Mouse (Mus musculus): ENCODE data around the gene Prcd.

DNA sequence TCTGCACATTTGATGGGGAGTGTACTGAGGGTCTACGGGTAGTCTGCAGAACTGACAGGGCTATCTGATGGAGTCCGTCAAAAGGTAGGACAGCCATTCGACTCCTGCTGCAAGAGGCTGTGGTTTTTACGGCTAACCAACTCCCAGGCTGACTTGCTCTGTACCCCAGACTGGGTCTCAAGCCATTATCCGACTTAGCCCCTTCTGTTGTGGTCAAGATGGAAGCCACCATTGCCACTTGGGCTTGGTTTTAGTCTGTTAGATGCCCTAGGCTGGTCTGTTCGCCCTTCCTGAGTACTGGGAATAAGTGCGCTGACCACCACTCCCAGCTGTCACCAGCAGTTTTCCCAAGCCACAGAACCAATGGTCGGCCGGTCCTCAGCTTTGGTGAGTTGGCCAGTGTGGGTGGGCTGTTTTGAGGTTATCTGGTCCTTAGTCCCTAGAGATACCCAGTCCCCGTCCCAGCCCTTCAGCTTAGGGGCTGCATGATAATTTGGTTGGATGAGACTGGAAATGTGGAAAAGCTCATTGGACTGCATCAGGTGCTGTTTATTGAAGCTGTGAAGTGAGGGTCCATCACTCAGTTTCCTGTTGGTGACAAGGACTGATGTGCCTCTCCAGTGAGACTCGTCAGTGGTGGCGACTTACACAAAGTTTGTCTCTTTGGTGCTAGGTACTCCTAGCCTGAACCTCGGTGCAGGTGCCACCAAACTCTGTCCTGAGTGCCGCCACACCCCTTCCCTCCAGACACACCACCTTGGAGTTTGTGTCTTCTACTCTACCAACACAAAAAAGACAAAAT is 23.0 kb downstream of the Prcd start:
- TF ChIP-seq CTCF (conservative IDR thresholded peaks at IDR 0.05 in 1 of 2, IDR thresholded peaks at IDR 0.05 in 1 of 2; ENCODE audit: low read depth in 2 of 2, low read length in 2 of 2) (no peak), POLR2A (IDR thresholded peaks at IDR 0.05; ENCODE audit: low read depth, low read length) (peak; percentile 48), MYC (IDR thresholded peaks at IDR 0.05; ENCODE audit: low read depth, low read length) (no peak), RAD21 (IDR thresholded peaks at IDR 0.05; ENCODE audit: low read depth, low read length) (no peak)
